Mouse (Mus musculus): ENCODE measurements at regions not wholly inside any gene's neighbourhood (a gene's known extent, or its start where the extent isn't known, plus 50 kb on each side); places are given as distances from the start of the nearest gene placed in this dataset.

DNA sequence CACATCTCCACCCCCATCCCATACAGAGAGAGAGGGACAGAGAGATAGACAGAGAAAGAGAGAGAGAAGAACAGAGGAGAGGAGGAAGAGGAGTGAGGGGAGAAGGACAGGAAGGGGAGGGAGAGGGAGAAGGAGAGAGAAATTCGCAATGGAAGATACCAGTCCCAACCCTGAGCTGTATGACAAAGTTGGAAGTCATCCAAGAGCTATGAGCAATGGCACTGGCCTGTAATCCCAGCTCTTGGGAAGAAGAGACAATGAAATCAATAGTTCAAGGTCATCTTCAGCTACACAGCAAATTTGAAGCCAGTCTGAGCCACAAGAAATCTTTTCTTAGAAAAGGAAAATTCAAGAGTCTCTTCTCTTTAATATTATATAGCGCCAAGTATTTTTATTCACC, 105.6 kb downstream of the Avpr1a start:
- TF ChIP-seq CTCF (IDR thresholded peaks at IDR 0.05; ENCODE audit: low read depth) (no peak), EP300 (IDR thresholded peaks at IDR 0.05; ENCODE audit: low read depth) (no peak)

Data from heart, postnatal 0 days (tissue).